Mouse (Mus musculus) lung, postnatal 0 days (tissue): ENCODE results near the gene Dbr1.

Experiments used
- CTCF ChIP-seq: IDR thresholded peaks from 2 replicates; pipeline ENCODE4 v1.5.1; 2016; ENCODE audit warnings: antibody characterized with exemption, mild to moderate bottlenecking
- EP300 ChIP-seq: IDR thresholded peaks from 2 replicates; pipeline ENCODE4 v1.6.1; 2016; ENCODE audit warnings: antibody characterized with exemption, mild to moderate bottlenecking, control low read depth

GRCm38 (mm10) chr9:99591144-99591543 is 15.5 kb downstream of the Dbr1 start:
- no peak for TF ChIP-seq CTCF
- no peak for TF ChIP-seq EP300
